Mouse (Mus musculus): ENCODE measurements around the gene Sept14. TPM values are rescaled to one million over a fixed set of nuclear protein-coding genes. Genes with fewer than 3 reads are reported as not detected.
A peak's percentile ranks its signal among the peaks of the same experiment; 100 is the strongest.
"Not testable (repeated sequence)": the region's sequence is repeated elsewhere in the genome, so short reads cannot be mapped to it uniquely, and the experiment has no call there.

Gene Sept14
- polyA plus RNA-seq, 1 experiment, result not detected

DNA sequence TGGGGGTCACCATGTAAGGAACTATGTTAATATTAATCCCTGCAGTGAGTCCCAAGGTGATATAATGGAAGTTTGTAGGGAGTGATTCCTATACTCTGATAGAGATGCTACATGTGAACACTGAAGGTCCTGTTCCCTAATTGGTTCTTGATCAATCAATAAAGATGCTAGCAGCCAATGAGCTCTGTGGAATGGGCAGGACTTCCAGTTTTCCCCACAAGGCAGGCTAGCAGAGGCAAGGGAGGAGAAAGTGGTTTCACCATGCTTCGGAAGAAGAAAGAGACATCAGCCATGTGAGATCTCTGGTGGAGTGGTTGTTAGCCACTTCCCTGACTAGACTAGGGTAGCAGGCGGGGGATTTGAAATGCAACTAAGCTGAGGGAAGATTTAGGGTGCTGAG is 7.8 kb downstream of the Sept14 start:
- Histone ChIP-seq H3K36me3 (ENCODE audit: control insufficient read depth, insufficient read depth, low read length, poor library complexity, severe bottlenecking) (no peaks in the 10 kb centered on the region), H3K9me3 (replicated peaks; ENCODE audit: control insufficient read depth, insufficient read depth, low read length, poor library complexity, severe bottlenecking) (no peaks in the 10 kb centered on the region; the same call in 1 of the 2 replicates), H3K4me1 (ENCODE audit: control insufficient read depth, insufficient read depth, low read length) (no peaks in the 10 kb centered on the region), H3K4me3 (ENCODE audit: low read depth, low read length) (peak overlapping the region; percentile 41), H3K27ac (ENCODE audit: insufficient read depth, low read length) (no peak overlapping the region), H3K9ac (ENCODE audit: low read depth, poor library complexity, severe bottlenecking) (no peak overlapping the region), H3K27me3 (ENCODE audit: control insufficient read depth, insufficient read depth, low read length, poor library complexity, severe bottlenecking) (peaks cover 1% of the 10 kb centered on the region; the same call in 1 of the 2 replicates)
- TF ChIP-seq CTCF (IDR thresholded peaks at IDR 0.05; ENCODE audit: low read depth, low read length) (no peak), EP300 (IDR thresholded peaks at IDR 0.05; ENCODE audit: insufficient read depth, low read depth, low read length) (no peak), POLR2A (IDR thresholded peaks at IDR 0.05; ENCODE audit: insufficient read depth, low read length) (no peak)

DNA sequence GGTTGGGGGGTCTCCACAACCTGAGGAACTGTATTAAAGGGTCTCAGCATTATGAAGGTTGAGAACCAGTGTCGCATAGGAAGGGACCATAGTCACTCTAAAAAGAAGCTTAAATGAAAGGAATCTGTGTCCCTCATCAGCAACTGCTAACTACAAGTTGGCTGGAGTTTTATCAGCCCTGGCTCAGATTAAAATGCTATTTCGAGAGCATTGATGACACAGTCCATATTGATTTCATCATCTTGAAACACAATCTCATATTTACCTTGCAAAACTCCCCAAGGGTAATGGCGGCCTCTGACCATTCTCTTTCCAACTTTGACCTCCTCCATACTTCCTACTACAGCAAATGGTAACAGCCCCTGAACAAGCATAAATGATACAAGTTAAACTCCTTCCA is 17.8 kb downstream of the Sept14 start:
- no peaks in the 10 kb centered on the region for H3K27me3 ChIP-seq (ENCODE audit: control insufficient read depth, insufficient read depth, low read length, poor library complexity, severe bottlenecking)
- no peaks in the 10 kb centered on the region for H3K4me1 ChIP-seq (ENCODE audit: control insufficient read depth, insufficient read depth, low read length)
- H3K9ac ChIP-seq (ENCODE audit: low read depth, poor library complexity, severe bottlenecking), result no peak overlapping the region
- no peaks in the 10 kb centered on the region for H3K9me3 ChIP-seq (replicated peaks; ENCODE audit: control insufficient read depth, insufficient read depth, low read length, poor library complexity, severe bottlenecking)
- no peak overlapping the region for H3K4me3 ChIP-seq (ENCODE audit: low read depth, low read length)
- TF ChIP-seq POLR2A (IDR thresholded peaks at IDR 0.05; ENCODE audit: insufficient read depth, low read length), result no peak
- TF ChIP-seq CTCF (IDR thresholded peaks at IDR 0.05; ENCODE audit: low read depth, low read length), result no peak
- no peak for TF ChIP-seq EP300 (IDR thresholded peaks at IDR 0.05; ENCODE audit: insufficient read depth, low read depth, low read length)
- no peaks in the 10 kb centered on the region for H3K36me3 ChIP-seq (ENCODE audit: control insufficient read depth, insufficient read depth, low read length, poor library complexity, severe bottlenecking)
- H3K27ac ChIP-seq (ENCODE audit: insufficient read depth, low read length), result no peak overlapping the region

DNA sequence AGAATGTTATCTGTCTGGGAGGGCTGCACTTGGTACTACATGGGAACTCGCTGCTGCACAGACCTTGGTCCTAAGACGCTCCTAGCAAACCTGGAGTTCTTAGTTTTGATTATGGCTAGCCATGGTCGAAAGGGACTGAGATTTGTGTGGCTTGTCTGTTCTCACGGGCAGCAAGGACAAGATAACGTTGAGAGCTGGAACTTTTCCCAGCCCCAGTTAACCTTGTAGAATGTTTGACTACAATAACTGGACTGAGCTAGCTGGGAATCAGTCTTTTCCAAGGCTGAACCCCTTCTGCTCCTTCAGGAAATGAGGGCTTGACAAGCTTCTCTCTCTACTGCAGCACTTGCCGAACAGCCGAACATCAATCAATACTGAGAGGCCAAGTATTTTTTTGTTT is 20.7 kb downstream of the Sept14 start:
- Histone ChIP-seq H3K27ac (ENCODE audit: insufficient read depth, low read length) (no peak overlapping the region), H3K36me3 (ENCODE audit: control insufficient read depth, insufficient read depth, low read length, poor library complexity, severe bottlenecking) (no peaks in the 10 kb centered on the region), H3K4me1 (ENCODE audit: control insufficient read depth, insufficient read depth, low read length) (no peaks in the 10 kb centered on the region), H3K27me3 (ENCODE audit: control insufficient read depth, insufficient read depth, low read length, poor library complexity, severe bottlenecking) (no peaks in the 10 kb centered on the region; the same call in 1 of the 2 replicates), H3K9ac (ENCODE audit: low read depth, poor library complexity, severe bottlenecking) (no peak overlapping the region), H3K4me3 (ENCODE audit: low read depth, low read length) (no peak overlapping the region), H3K9me3 (replicated peaks; ENCODE audit: control insufficient read depth, insufficient read depth, low read length, poor library complexity, severe bottlenecking) (no peaks in the 10 kb centered on the region)
- TF ChIP-seq POLR2A (IDR thresholded peaks at IDR 0.05; ENCODE audit: insufficient read depth, low read length), result no peak

DNA sequence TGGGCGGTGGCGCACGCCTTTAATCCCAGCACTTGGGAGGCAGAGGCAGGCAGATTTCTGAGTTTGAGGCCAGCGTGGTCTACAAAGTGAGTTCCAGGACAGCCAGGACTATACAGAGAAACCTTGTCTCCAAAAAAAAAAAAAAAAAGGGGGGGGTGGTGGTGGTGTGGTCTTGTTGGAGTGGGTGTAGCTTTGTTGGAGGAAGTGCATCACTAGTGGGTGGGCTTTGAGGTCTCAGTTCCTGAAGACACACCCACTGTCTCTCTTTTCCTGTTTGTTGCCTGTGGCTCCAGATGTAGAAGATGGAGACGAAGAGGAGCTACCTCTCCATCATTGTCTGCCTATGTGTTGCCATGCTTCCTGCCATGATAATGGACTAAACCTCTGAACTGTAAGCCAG is 23.2 kb downstream of the Sept14 start:
- not testable (repeated sequence) for H3K9me3 ChIP-seq (replicated peaks; ENCODE audit: control insufficient read depth, insufficient read depth, low read length, poor library complexity, severe bottlenecking)

DNA sequence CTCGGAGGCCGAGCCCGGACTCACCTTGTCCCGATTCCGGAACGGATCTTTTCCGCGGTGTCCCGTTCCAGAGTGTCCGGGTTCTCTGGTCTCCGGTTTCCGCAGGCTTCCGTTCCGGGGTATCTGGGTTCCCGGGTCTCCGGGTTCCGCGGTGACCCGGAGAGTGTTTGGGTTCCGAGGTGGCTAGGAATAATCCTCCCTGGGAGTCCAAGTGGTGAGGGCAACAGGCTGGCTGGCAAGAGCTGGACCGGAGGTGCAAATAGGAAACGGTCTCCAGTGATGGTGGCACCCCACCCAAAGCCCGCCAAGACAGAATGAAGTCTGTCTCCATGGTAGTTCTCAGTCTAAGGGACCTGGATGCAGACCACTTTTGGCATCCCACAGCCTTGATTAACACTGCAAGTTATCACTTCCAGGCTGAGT is 38.3 kb downstream of the Sept14 start, which contains the start of gene Zfp11:
Gene Zfp11 (minus strand): TSS at position 64 of the 423 bp plus-strand sequence.
- H3K36me3 ChIP-seq (ENCODE audit: control insufficient read depth, insufficient read depth, low read length, poor library complexity, severe bottlenecking), result no peaks in the 10 kb centered on the region
- peak within 1 kb of the TSS; percentile 86 for H3K9ac ChIP-seq (ENCODE audit: low read depth, poor library complexity, severe bottlenecking)
- no peaks in the 10 kb centered on the region; the same call in 1 of the 2 replicates for H3K9me3 ChIP-seq (replicated peaks; ENCODE audit: control insufficient read depth, insufficient read depth, low read length, poor library complexity, severe bottlenecking)
- no peaks in the 10 kb centered on the region for H3K4me1 ChIP-seq (ENCODE audit: control insufficient read depth, insufficient read depth, low read length)
- H3K27me3 ChIP-seq (ENCODE audit: control insufficient read depth, insufficient read depth, low read length, poor library complexity, severe bottlenecking), result no peaks in the 10 kb centered on the region
- H3K4me3 ChIP-seq (ENCODE audit: low read depth, low read length), result peak within 1 kb of the TSS; percentile 77
- TF ChIP-seq POLR2A (IDR thresholded peaks at IDR 0.05; ENCODE audit: insufficient read depth, low read length) (peak; percentile 87), EP300 (IDR thresholded peaks at IDR 0.05; ENCODE audit: insufficient read depth, low read depth, low read length) (0 out of 2 replicates have a peak, but pooled peaks have one; percentile 18), CTCF (IDR thresholded peaks at IDR 0.05; ENCODE audit: low read depth, low read length) (no peak)
- H3K27ac ChIP-seq (ENCODE audit: insufficient read depth, low read length), result no peak within 1 kb of the TSS

More for the DNA sequence above, 23.2 kb downstream of the Sept14 start:
- H3K36me3 ChIP-seq (ENCODE audit: control insufficient read depth, insufficient read depth, low read length, poor library complexity, severe bottlenecking); H3K27ac ChIP-seq (ENCODE audit: insufficient read depth, low read length); H3K9ac ChIP-seq (ENCODE audit: low read depth, poor library complexity, severe bottlenecking); H3K4me3 ChIP-seq (ENCODE audit: low read depth, low read length); H3K27me3 ChIP-seq (ENCODE audit: control insufficient read depth, insufficient read depth, low read length, poor library complexity, severe bottlenecking); H3K4me1 ChIP-seq (ENCODE audit: control insufficient read depth, insufficient read depth, low read length): not testable (repeated sequence)

DNA sequence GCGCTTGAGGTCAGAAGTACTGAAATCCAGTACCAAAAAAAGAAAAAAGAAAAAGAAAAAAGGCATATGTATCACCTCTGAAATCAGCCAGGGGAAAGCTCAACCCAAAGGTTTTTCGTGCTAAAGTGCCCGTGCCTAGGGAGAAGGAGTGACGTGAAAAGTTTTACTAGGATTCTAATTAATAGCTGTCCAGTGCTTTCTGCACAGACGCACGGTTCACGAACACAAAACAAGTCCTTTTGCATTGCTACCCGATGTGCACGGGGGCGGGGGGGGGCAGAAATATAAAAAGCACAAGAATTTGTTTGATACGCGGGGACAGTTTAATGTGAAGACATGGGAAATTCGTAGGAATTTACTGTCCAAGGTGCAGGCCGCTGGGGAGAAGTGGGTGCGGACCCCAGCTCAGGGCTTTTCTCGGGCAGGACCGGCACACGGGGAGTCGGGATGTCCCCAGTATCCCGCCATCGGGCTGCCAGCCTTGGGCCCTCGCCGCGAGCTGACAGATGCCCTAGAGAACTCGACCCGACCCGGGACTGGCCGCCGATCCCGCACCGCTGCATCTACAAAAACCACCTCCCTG is 38.8 kb downstream of the Sept14 start:
- Histone ChIP-seq H3K4me1 (ENCODE audit: control insufficient read depth, insufficient read depth, low read length) (no peaks in the 10 kb centered on the region), H3K36me3 (ENCODE audit: control insufficient read depth, insufficient read depth, low read length, poor library complexity, severe bottlenecking) (no peaks in the 10 kb centered on the region), H3K9me3 (replicated peaks; ENCODE audit: control insufficient read depth, insufficient read depth, low read length, poor library complexity, severe bottlenecking) (no peaks in the 10 kb centered on the region; the same call in 1 of the 2 replicates), H3K9ac (ENCODE audit: low read depth, poor library complexity, severe bottlenecking) (peak overlapping the region; percentile 86), H3K27me3 (ENCODE audit: control insufficient read depth, insufficient read depth, low read length, poor library complexity, severe bottlenecking) (no peaks in the 10 kb centered on the region), H3K4me3 (ENCODE audit: low read depth, low read length) (peak overlapping the region; percentile 77), H3K27ac (ENCODE audit: insufficient read depth, low read length) (no peak overlapping the region)
- TF ChIP-seq CTCF (IDR thresholded peaks at IDR 0.05; ENCODE audit: low read depth, low read length) (no peak), POLR2A (IDR thresholded peaks at IDR 0.05; ENCODE audit: insufficient read depth, low read length) (no peak), EP300 (IDR thresholded peaks at IDR 0.05; ENCODE audit: insufficient read depth, low read depth, low read length) (no peak)
